Mouse (Mus musculus) layer of hippocampus, adult 18-20 months (tissue): ENCODE measurements at regions not wholly inside any gene's neighbourhood (a gene's known extent, or its start where the extent isn't known, plus 50 kb on each side); places are given as distances from the start of the nearest gene placed in this dataset.
A peak's percentile ranks its signal among the peaks of the same experiment; 100 is the strongest.

ENCODE experiments used
- DNase-seq, 2 experiments: peaks; one replicate each; pipeline ENCODE4 v3.0.0; 2022; ENCODE audit warnings: low spot score in 2 of 2

- DNase-seq = peak in 1 of 2 experiments; percentile 1
These were observed 57.3 kb upstream of the Eda2r start for GRCm38 (mm10) chrX:97434327-97434726.

DNA sequence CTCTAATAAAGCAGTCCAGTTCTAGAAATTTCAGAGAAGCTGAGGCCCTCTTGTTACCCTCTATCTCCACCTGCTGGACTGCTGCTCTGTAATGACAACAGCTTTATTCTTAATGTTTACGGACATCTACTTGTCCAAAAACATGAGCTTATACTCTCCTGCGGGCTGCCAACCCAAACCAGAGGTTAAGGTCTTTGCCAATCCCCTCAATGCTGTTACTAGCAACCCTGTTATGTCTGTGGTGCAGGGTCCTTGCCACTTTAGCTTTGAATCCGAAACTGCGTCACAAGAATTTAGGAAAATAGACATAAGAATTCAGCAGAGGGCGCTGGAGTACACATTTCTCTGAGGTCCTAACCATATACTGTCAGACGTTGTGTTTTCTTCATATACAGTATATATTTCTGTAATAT lies 54.4 kb upstream of the Eda2r start:
- peak; percentile 23 to 70 for DNase-seq
